Mouse (Mus musculus): ENCODE measurements around the gene Ocln. TPM values are rescaled to one million over a fixed set of nuclear protein-coding genes. Genes with fewer than 3 reads are reported as not detected.

The Ocln gene
- not detected in 2 replicates for total RNA-seq (2014; fragmentation: Nextera tagmentation)
- total RNA-seq (2017): 0.06 and 0.27 TPM in 2 replicates
- not detected in 2 replicates for polyA plus RNA-seq (2012)

DNA sequence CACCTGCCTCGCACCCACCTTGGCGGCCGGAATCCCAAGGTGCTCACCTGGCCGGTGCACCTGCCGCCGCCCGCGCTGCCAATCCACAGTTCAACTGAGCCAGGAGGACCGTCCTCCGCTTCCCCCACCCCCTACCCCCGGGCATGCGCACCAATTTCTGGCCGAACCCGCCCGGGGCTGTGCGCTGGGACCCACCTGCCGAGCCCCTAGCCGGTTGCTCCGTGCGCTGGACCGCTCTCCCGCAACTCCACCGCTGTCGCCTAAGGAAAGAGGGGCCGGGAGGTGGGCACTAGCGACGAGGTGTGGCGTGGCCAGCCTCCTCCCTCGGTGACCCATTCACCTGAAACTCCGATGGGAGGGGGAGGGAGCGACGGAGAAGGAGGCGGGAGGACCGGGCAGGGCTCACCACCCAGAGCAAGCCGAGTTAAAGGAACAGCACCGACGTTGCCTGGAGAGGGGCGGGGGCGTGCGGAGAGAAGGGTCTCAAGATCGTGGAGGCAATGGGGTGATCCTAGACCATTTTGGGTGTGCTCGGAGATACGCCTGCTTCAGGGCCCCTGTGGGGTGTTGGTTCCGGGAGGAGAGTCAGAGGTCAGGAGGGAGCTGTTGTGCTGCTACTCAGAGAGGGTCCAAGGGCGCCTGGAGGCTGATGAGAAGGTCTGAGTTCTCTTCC, at the start of gene Ocln:
TSS of gene Ocln (minus strand) at position 350 of the 673 bp plus-strand sequence.
- DNase-seq (ENCODE audit: low spot score): no peak
- Histone ChIP-seq H3K4me1 (ENCODE audit: insufficient read depth, low read depth, low read length) (peaks cover 4% of the 10 kb centered on the region; the same call in 1 of the 2 replicates), H3K4me3 (ENCODE audit: low read depth, low read length) (no peak within 1 kb of the TSS), H3K9me3 (replicated peaks) (no peaks in the 10 kb centered on the region), H3K36me3 (replicated peaks) (no peaks in the 10 kb centered on the region), H3K27me3 (ENCODE audit: insufficient read depth, low read length) (peaks cover 25% of the 10 kb centered on the region)
- TF ChIP-seq CTCF (IDR thresholded peaks at IDR 0.05; ENCODE audit: low read depth, low read length) (no peak), GATA2 (IDR thresholded peaks at IDR 0.05; ENCODE audit: borderline replicate concordance, low read depth, low read length) (no peak), TAL1 (conservative IDR thresholded peaks at IDR 0.05; ENCODE audit: low read depth, low read length) (no peak), POLR2AphosphoS5 (IDR thresholded peaks at IDR 0.05; ENCODE audit: insufficient replicate concordance, low read depth, low read length) (no peak), GATA1 (IDR thresholded peaks at IDR 0.05; ENCODE audit: borderline replicate concordance, low read length) (no peak)
- ATAC-seq (ENCODE audit: extremely low read depth, insufficient number of reproducible peaks, low FRiP score, poor library complexity, severe bottlenecking): no peak

- Histone ChIP-seq H3K4me3 (ENCODE audit: low read depth, low read length) (no peak overlapping the region), H3K36me3 (replicated peaks) (peaks cover 8% of the 10 kb centered on the region), H3K4me1 (ENCODE audit: insufficient read depth, low read depth, low read length) (0 out of 2 replicates have a peak, but pooled peaks cover 3% of the 10 kb centered on the region), H3K9me3 (replicated peaks) (no peaks in the 10 kb centered on the region), H3K27me3 (ENCODE audit: insufficient read depth, low read length) (no peaks in the 10 kb centered on the region)
- TF ChIP-seq CTCF (IDR thresholded peaks at IDR 0.05; ENCODE audit: low read depth, low read length) (no peak), GATA2 (IDR thresholded peaks at IDR 0.05; ENCODE audit: borderline replicate concordance, low read depth, low read length) (no peak), GATA1 (IDR thresholded peaks at IDR 0.05; ENCODE audit: borderline replicate concordance, low read length) (no peak), TAL1 (conservative IDR thresholded peaks at IDR 0.05; ENCODE audit: low read depth, low read length) (no peak), POLR2AphosphoS5 (IDR thresholded peaks at IDR 0.05; ENCODE audit: insufficient replicate concordance, low read depth, low read length) (no peak)
- DNase-seq (ENCODE audit: low spot score) (no peak), ATAC-seq (ENCODE audit: extremely low read depth, insufficient number of reproducible peaks, low FRiP score, poor library complexity, severe bottlenecking) (no peak)
Observed at GRCm38 (mm10) chr13:100601034-100601433, 48.5 kb upstream of the Ocln start.

DNA sequence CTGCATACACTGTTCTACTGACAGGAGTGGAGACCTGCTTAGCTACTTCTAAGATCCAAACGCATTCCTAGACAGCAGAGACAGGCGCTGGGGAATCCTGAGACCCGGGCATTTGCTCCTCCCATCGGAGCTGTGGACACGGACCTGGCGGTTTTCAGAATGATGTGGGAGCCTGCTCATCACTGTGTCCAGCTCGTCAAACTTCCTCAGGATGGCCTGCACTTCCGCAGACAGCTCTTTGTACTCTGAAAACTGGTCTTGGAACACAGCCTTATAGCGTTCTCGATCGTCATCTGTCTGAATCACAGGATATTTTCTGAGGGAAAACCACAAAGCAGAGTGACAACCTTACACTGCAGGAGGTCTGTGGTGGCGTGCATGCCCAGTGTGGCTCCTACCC, 47.8 kb upstream of the Ocln start:
- DNase-seq (ENCODE audit: low spot score) (no peak), ATAC-seq (ENCODE audit: extremely low read depth, insufficient number of reproducible peaks, low FRiP score, poor library complexity, severe bottlenecking) (no peak)
- H3K36me3 ChIP-seq (replicated peaks): peaks cover 8% of the 10 kb centered on the region
- TF ChIP-seq GATA2 (IDR thresholded peaks at IDR 0.05; ENCODE audit: borderline replicate concordance, low read depth, low read length): no peak
- TF ChIP-seq CTCF (IDR thresholded peaks at IDR 0.05; ENCODE audit: low read depth, low read length): no peak
- no peak for TF ChIP-seq POLR2AphosphoS5 (IDR thresholded peaks at IDR 0.05; ENCODE audit: insufficient replicate concordance, low read depth, low read length)
- TF ChIP-seq GATA1 (IDR thresholded peaks at IDR 0.05; ENCODE audit: borderline replicate concordance, low read length): no peak
- TF ChIP-seq TAL1 (conservative IDR thresholded peaks at IDR 0.05; ENCODE audit: low read depth, low read length): no peak
- 0 out of 2 replicates have a peak, but pooled peaks cover 3% of the 10 kb centered on the region for H3K4me1 ChIP-seq (ENCODE audit: insufficient read depth, low read depth, low read length)
- no peaks in the 10 kb centered on the region for H3K27me3 ChIP-seq (ENCODE audit: insufficient read depth, low read length)
- H3K9me3 ChIP-seq (replicated peaks): no peaks in the 10 kb centered on the region
- no peak overlapping the region for H3K4me3 ChIP-seq (ENCODE audit: low read depth, low read length)

DNA sequence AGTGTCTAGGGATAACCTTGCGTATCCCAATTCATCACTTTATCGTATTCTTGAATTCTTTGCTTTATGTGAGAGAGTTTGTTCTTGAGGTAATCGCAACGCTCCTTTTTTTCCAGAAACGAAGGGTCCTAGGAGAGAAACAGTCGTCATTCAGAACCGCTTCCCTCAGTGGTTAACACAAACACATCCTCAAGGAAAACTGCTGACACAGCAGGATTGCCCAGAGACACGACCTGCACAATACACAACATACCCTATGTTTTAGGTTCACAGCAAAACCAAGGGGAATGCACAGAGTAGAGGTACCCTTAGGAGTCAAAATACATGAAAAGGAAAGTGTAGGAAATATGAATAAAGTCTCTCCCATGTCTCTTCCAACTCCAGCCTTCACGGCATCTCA, 44.8 kb upstream of the Ocln start:
- Histone ChIP-seq H3K4me3 (ENCODE audit: low read depth, low read length) (no peak overlapping the region), H3K36me3 (replicated peaks) (peaks cover 8% of the 10 kb centered on the region), H3K4me1 (ENCODE audit: insufficient read depth, low read depth, low read length) (0 out of 2 replicates have a peak, but pooled peaks cover 3% of the 10 kb centered on the region), H3K9me3 (replicated peaks) (no peaks in the 10 kb centered on the region), H3K27me3 (ENCODE audit: insufficient read depth, low read length) (no peaks in the 10 kb centered on the region)
- TF ChIP-seq CTCF (IDR thresholded peaks at IDR 0.05; ENCODE audit: low read depth, low read length): no peak
- no peak for TF ChIP-seq POLR2AphosphoS5 (IDR thresholded peaks at IDR 0.05; ENCODE audit: insufficient replicate concordance, low read depth, low read length)
- no peak for TF ChIP-seq GATA1 (IDR thresholded peaks at IDR 0.05; ENCODE audit: borderline replicate concordance, low read length)
- TF ChIP-seq TAL1 (conservative IDR thresholded peaks at IDR 0.05; ENCODE audit: low read depth, low read length): no peak
- TF ChIP-seq GATA2 (IDR thresholded peaks at IDR 0.05; ENCODE audit: borderline replicate concordance, low read depth, low read length): no peak
- DNase-seq (ENCODE audit: low spot score) (no peak), ATAC-seq (ENCODE audit: extremely low read depth, insufficient number of reproducible peaks, low FRiP score, poor library complexity, severe bottlenecking) (no peak)

DNA sequence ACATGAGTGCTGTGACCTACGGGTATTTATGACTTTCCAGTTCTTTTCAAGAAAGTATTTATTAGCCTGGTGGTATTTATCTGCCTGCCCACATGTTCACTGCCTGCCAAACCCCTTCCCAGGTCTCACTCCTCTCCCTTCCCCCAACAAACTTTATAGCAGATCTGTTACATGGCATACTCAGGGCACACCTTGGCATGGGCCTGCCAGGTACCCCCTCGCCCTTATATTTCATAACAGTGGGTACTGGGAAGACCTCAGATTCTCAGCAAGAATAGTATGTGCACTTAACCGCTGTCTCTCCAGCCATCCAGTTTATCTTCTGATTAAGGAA, 43.0 kb upstream of the Ocln start:
- no peak for DNase-seq (ENCODE audit: low spot score)
- Histone ChIP-seq H3K4me3 (ENCODE audit: low read depth, low read length) (no peak overlapping the region), H3K27me3 (ENCODE audit: insufficient read depth, low read length) (no peaks in the 10 kb centered on the region), H3K9me3 (replicated peaks) (no peaks in the 10 kb centered on the region), H3K36me3 (replicated peaks) (peaks cover 6% of the 10 kb centered on the region), H3K4me1 (ENCODE audit: insufficient read depth, low read depth, low read length) (0 out of 2 replicates have a peak, but pooled peaks cover 3% of the 10 kb centered on the region)
- no peak for ATAC-seq (ENCODE audit: extremely low read depth, insufficient number of reproducible peaks, low FRiP score, poor library complexity, severe bottlenecking)
- no peak for TF ChIP-seq CTCF (IDR thresholded peaks at IDR 0.05; ENCODE audit: low read depth, low read length)
- TF ChIP-seq GATA1 (IDR thresholded peaks at IDR 0.05; ENCODE audit: borderline replicate concordance, low read length): no peak
- TF ChIP-seq GATA2 (IDR thresholded peaks at IDR 0.05; ENCODE audit: borderline replicate concordance, low read depth, low read length): no peak
- no peak for TF ChIP-seq TAL1 (conservative IDR thresholded peaks at IDR 0.05; ENCODE audit: low read depth, low read length)
- TF ChIP-seq POLR2AphosphoS5 (IDR thresholded peaks at IDR 0.05; ENCODE audit: insufficient replicate concordance, low read depth, low read length): no peak

- H3K4me3 ChIP-seq (ENCODE audit: low read depth, low read length): no peak overlapping the region
- DNase-seq (ENCODE audit: low spot score): no peak
- no peaks in the 10 kb centered on the region for H3K9me3 ChIP-seq (replicated peaks)
- peaks cover 3% of the 10 kb centered on the region for H3K36me3 ChIP-seq (replicated peaks)
- TF ChIP-seq TAL1 (conservative IDR thresholded peaks at IDR 0.05; ENCODE audit: low read depth, low read length): no peak
- no peak for TF ChIP-seq POLR2AphosphoS5 (IDR thresholded peaks at IDR 0.05; ENCODE audit: insufficient replicate concordance, low read depth, low read length)
- TF ChIP-seq GATA1 (IDR thresholded peaks at IDR 0.05; ENCODE audit: borderline replicate concordance, low read length): no peak
- H3K27me3 ChIP-seq (ENCODE audit: insufficient read depth, low read length): no peaks in the 10 kb centered on the region
- H3K4me1 ChIP-seq (ENCODE audit: insufficient read depth, low read depth, low read length): 0 out of 2 replicates have a peak, but pooled peaks cover 3% of the 10 kb centered on the region
- ATAC-seq (ENCODE audit: extremely low read depth, insufficient number of reproducible peaks, low FRiP score, poor library complexity, severe bottlenecking): no peak
Observed at GRCm38 (mm10) chr13:100594838-100595551, 42.5 kb upstream of the Ocln start.

Measured in G1E (cell line).